Mouse (Mus musculus): Measurements from ENCODE around the gene Ntn1.

GRCm38 (mm10) chr11:68404185-68404584 lies 3.6 kb upstream of the Ntn1 start:
- TF ChIP-seq CEBPB (IDR thresholded peaks at IDR 0.05; ENCODE audit: insufficient read depth, poor library complexity, severe bottlenecking) (no peak), E2F4 (IDR thresholded peaks at IDR 0.05; ENCODE audit: insufficient read depth) (no peak), MYOD1 (IDR thresholded peaks at IDR 0.05; ENCODE audit: control insufficient read depth in 1 of 3, insufficient read length in 2 of 3, low read depth in 2 of 3) (no peak), MYOG (IDR thresholded peaks at IDR 0.05; ENCODE audit: control insufficient read depth in 1 of 3, insufficient read depth in 1 of 3, insufficient read length in 2 of 3, low read depth in 2 of 3) (no peak), POLR2A (IDR thresholded peaks at IDR 0.05; ENCODE audit: insufficient read length, low read depth) (no peak), TCF12 (IDR thresholded peaks at IDR 0.05; ENCODE audit: insufficient read depth, poor library complexity, severe bottlenecking) (no peak), SRF (IDR thresholded peaks at IDR 0.05; ENCODE audit: control insufficient read depth, insufficient read length, low read depth) (no peak)

Measured in myocyte (in vitro differentiated cells).